Mouse (Mus musculus) frontal cortex, postnatal 36 days (tissue): ENCODE measurements at regions not wholly inside any gene's neighbourhood (a gene's known extent, or its start where the extent isn't known, plus 50 kb on each side); places are given as distances from the start of the nearest gene placed in this dataset.

Source experiments
- DNase-seq, 2 experiments: peaks; one replicate each; pipeline ENCODE4 v3.0.0; 2022; ENCODE audit warnings: low spot score in 2 of 2

DNA sequence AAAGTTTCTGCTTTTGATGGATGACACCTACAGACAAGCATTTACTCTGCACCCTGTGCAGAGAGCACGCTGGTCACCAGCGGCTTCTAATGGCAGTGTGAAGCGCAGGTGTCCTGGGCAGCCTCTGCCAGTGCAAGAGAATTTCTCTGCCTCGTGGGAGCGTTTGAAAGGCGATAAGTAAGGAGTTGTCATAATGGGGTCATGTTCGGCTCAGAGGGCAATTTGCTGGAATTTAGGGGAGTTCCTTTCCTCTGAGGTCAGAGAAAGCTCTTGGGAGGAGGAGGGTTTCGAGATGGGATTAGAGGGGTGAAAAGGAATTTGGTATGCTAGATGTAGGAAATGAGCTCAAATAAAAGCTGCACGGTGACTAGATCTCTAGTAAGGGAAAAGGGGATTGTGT, 144.5 kb downstream of the Ttc32 start:
- no peak for DNase-seq

DNA sequence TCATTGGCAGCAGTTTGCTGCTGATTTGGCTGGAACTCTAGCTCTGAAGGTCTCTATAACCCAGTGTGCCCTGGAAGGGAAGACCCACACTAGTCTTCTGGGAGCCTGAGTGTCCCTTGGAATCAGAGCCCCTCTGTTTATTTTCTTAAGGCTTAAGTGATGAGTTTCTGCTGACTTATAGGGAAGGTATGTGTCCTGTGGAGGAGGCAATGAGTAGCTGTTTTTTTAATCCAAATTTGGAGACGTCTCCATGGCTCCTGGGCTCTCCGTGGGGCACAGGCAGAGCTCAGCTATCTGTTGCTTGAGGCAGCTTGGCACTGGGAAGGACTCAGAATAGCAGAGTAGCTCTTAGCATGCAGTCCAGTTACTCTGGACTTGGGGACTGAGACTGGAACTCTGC, 146.4 kb downstream of the Ttc32 start:
- DNase-seq: no peak

DNA sequence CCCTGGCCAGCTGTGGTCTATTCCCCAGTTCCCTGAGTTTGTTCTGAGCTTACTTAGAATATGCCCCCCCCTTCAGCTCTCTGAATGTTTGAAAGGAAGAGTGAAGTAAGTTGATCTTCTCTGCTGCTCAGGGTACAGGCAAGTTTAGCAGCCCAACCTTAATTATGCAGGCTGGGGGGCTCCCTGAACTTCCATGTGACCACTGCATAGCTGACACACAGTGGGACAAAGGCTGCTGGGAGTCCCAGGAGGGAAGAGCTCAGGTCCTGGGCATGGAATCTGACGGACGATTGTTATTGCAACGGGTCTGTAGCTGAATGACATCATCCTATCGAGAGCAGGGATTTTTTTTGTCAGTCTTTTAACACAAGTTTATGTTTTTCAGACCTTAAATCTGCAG, 148.8 kb downstream of the Ttc32 start:
- no peak for DNase-seq

DNA sequence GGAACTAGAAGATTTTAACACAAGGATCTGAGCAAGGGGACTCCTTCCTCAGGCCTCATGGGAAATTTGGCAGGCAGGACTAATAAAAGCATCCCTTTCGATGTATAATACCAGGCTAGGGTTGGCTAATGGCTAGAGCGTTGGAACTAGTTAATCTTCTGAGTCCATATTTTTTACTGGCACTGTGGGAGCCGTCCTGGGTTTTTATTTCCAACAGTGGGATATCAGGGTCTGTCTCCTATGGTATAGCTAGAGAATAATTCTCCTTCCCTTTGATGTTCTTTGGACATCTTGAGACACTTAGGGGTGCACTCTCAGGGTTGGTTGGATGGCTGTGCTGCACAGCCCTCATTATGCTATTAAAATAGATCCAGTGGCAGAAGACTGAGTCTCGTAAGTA, 150.9 kb downstream of the Ttc32 start:
- no peak for DNase-seq

DNA sequence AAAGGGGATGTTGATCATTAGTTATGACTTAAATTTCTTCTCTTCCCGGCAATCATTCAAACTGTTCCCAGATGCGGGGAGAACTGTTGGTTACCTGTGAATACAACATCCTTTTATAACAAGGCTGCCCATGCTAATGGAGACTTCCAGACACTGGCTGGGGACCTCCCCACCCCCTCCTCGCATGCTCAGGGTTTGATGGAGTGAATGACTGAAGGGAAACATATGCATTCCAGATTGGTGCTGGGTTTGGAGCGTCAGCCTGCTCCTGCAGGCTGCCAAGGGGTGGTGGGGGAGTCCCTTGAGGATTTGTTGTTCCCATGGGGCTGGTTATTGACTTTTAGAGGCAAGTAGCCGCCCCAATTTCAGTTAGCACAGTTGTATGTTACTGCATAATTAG, 161.9 kb downstream of the Ttc32 start:
- no peak for DNase-seq

DNA sequence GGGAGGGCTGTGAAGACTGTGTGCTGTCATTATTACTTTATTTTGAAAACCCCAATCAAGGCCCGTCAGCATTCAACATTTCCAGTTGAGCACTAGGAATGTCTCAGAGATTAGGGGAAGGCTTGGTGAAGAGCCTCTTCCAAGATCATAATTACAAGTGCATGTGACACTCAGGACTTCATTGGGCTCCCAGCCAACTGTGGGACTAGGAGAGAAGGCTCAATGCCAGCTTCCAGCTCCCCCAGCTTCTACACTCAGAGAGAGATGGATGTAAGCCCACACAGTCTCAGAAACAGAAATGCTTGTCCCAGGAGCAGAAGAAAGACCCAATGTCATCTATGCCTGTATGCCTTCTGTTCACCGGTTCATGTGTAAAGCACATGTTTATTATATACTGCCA, 169.5 kb downstream of the Ttc32 start:
- no peak for DNase-seq

DNA sequence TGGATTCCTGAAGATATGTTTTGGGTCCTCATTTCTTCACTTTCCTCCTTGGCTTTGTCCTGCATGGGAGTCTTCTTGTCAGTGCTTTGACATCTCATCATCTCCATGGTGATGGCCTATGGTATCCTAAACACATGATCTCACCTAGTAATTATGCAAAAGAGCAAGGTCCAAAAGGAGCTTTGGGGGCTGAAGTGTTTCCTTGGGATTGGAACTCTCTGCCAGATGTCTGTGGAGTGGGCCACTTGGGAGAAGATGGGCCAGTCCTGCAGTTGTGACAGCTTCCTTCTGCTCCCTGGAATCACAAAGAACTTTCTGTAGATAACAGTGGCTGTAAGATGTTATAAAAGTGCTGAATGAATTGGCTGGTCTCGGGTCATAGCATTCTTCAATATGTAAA, 182.4 kb downstream of the Ttc32 start:
- no peak for DNase-seq

DNA sequence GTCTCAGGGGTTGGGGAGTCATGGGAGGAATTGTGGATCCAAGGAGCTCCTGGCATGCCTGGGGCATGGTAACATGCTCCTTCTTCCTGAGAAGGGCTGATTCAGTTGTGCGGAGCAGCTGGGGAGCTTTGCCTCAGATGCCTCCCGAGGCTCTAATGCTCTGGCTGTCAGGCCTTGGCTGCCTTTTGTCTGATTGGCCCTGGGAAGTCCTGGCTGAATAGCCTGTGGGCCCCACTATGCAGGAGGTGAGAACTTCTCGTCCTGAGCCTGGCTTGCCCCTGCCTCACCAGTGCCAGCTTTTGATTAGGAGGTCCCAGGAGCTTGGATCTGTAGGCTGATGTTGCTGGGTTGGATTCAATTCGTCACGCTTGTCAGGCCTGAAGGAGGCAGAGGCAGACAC, 195.2 kb downstream of the Ttc32 start:
- DNase-seq: no peak

DNA sequence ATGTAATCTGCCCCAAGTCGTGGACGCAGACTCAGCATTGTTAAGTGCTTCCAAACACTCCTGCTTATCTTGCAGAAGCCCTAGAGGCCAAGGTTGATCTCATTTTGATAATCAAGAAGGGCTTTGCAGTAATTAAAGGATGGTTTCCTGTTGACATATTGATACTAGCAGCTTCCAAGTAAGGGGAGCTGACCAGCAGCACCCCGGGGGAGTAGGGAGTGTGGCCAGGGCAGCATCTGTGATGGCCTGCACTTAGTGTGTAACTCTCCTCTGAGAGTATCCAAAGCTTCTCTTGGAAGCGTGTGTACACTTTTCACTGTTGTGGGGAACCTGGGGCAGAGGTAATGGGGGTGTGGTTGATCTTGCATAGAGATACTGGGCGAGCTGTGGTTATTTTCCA, 198.1 kb downstream of the Ttc32 start:
- DNase-seq: no peak

DNA sequence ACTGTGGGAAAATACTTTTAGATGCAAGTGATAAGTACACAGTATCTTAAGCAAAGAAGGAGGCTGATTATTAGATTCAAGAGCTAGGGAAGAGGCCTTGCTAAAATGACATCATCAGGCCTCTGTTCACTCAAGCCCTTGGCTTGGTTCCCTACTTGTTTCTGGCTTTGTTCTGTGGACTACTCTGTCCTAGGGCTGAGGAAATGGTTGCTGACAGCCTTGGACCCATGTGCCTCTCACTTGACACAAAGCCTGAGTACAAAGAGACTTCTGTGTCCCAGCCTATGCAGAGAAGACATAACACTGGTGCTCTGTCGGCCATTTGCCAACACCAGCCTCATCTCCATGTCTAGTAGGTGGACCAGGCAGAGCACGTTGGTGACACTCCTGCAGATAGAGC, 198.7 kb downstream of the Ttc32 start:
- DNase-seq: no peak

DNA sequence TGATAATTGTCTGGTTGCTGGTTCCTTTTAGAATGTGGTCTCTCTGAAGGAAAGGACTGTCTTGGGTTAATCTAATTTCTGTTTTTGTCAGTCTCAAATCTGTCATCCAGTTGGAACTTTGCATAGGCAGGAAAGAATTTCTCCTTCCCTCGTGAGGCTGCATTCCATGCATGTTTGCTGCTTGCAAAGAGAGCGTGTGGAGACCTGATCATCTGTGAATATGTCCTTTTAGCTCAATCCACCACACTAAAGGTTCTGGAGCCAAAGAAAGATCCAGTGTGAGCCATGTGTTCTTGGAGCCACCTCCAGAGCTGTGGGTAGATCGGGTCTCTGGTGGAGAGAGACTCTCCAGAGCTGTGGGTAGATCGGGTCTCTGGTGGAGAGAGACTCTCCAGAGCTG, 200.2 kb downstream of the Ttc32 start:
- no peak for DNase-seq

DNA sequence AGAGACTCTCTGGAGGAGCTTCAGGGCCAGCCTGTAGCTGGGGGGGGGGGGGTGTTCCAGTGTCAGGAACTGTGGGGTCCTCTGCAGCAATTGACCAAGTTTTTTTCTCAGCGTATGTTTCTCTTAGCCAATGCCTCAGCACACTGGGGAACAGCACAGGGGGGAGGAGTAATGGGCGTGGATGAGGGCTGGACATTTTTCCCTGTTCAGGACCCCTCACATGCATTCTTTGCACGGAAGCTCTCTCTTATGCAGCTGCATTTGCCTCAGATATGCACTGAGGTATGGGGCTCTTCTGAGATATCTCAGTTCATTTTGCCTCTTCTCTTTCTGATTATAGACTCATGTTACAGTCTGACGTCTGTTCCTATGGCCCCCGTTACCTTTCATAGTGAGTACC, 200.8 kb downstream of the Ttc32 start:
- DNase-seq: no peak

DNA sequence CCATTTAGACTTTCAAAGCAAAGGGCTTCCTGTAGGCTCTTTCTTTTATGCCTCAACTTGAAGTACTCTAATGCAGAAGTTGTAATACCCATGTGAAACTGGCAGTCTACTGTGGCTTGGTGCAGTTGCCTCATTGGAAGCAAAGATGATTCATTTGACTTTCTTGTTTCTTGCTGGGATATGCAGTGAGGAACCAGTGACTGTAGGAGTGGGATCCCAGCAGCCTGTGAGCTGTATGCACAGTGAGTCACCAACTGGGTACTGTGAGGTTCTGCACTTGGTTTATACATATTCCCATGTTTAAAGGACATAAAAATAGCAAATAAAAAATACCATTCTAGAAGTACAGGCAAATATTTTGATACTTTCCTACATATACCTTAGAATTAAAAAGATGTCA, 202.6 kb downstream of the Ttc32 start:
- peak in 1 of 2 experiments; percentile 15 for DNase-seq

DNA sequence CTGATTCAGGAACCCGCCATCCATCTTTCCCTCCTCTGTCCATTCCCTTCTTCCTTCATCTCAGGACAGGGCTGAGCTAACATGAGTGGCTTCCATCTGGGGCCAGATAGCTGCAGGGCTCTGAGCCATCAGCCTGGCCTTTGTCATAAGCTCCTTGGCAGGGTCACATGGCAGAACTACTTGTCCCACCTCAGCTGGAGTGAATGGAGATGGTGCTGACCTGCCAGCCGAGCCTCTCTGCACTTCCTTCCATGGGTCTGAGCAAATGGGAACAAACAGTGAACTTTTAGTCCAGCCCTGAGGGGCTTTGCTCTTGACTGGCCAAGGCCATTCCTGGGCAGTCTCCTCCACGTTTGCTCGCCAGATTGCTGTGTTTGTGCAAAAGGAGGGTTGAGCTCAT, 206.1 kb downstream of the Ttc32 start:
- no peak for DNase-seq

DNA sequence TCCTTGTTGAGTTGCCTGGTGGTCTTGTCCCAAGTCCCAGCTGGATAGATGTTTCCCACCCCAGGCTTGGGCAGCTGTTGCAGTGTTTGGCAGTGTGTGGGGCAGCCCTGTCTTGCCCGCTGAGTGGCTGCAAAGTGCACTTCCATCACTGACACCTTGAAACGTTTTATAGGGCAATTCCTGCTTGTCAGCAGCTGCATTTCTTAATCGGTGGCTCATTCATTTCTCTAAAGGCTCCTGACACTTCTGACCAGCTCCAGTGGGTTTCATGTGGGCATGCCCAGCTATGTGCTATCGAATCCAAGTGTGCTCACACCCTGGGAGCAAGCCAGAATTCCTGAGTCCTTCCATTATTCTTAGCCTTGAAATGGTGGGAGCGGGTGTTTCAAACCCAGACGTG, 207.7 kb downstream of the Ttc32 start:
- no peak for DNase-seq

DNA sequence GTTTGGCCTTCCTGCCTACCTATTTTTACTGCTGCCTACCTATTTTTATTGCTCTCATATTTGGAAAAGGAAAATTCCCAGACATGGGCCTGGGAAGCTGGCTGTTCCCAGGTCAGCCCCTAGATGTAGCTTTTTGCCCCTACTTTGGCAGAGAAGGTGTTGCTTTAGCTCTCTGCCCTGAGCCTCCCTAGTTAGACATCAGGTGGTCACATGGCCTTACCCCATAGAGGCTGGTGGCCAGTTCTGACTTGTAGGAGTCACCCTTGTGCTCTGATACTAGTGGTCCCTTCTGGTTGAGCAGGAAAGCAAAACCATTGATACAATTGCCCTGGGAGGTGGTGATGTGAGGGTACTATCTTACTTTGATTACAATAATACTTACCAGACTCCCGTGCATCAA, 208.2 kb downstream of the Ttc32 start:
- DNase-seq: no peak

DNA sequence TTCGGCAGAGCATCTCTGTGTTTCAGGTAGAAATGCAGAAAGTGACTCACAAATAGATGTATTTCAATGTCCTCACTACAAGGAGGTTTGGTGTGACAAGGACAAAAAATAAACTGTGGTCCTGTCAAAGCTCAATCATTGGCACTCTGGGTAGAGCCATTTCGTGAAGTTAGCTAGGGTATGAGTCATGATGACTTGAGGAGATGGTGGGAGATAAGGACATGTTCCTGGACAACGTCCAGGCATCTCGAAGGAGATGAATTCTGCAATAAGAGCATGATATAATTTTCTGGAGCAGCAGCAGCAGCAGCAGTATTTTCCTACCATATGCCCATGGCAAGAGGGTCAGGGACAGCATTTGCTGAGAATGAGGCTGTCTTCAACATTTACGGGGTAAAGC, 217.7 kb downstream of the Ttc32 start:
- peak in 1 of 2 experiments; percentile 17 for DNase-seq

DNA sequence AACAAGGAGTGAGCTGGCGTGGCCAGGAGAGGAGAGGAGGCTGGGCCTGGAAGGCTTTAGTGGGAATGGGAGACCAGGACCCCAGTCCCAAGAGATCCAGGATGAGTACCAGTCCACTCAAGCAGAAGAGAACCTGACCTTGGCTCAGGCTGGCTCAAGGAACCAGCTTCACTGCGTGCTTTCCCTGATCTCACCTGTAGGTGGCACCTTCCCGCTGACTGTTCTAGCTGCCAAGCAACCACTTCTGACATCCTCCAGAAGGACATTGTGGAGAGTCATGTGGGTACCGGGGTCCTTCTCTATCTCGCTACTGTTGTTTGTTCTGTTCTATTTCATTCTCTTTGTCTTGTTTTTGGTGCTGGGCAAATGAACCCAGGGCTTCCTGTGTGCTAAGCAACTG, 222.0 kb downstream of the Ttc32 start:
- DNase-seq: peak; percentile 49 to 71

DNA sequence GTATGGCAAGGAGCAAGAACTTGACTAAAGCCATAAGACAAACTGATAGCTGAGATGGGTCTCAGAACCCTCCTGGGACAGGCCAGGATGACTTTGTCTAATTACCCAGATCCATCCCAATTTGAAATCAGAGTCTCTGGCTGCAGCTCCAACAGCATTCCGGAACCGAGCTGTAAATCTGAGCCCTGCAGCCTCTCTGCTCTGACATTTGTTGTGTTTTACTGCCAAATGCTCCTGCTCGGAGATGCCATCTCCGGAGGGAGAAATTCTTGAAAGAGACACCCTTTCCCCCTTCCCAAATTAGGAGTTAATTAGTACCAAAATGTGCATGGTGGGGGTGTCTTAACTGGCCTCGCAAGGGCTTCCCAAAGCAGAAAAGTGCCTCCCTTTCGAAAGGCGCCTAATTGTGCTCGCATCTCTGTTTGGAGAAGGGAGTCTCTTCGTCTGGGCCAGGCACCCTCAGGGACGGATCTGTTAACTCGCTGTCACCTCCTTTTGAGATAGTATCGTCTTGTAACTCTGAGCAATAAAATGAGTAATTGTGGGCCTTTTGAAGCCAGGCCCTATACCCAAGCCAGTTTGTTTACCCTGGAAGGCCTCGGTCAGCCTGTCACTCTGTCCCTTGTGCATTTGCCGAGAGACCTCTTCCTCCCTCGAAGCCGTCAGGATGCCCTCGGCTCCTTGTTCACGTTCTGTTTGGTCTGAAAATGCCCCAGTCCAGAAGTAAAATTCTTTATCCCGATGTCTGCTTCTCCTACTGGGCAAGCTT, 223.7 kb downstream of the Ttc32 start:
- DNase-seq: no peak

DNA sequence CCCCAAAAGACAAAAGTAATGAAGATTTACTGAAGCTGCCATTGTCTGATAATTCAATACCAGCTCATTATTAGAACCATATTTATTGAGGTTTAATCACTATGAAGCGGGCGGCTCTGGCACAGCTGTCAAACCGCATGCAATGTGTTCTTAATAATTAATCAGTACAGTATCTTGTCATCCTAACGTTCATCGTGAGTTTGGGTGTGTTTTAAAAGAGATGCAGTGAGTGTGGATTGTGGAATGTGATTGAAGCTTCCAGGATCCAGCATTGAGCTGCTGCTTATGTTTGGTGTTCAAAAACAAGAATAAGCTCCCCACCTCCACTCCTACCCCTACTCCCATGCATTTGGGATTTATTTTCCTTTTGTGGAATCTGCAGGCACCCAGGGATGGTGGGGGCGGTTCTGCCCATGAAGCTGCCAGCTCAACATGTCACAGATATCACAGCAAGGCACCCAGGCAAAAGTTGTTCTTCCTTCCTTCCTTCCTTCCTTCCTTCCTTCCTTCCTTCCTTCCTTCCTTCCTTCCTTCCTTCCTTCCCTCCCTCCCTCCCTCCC, 224.6 kb downstream of the Ttc32 start:
- peak; percentile 28 to 41 for DNase-seq

DNA sequence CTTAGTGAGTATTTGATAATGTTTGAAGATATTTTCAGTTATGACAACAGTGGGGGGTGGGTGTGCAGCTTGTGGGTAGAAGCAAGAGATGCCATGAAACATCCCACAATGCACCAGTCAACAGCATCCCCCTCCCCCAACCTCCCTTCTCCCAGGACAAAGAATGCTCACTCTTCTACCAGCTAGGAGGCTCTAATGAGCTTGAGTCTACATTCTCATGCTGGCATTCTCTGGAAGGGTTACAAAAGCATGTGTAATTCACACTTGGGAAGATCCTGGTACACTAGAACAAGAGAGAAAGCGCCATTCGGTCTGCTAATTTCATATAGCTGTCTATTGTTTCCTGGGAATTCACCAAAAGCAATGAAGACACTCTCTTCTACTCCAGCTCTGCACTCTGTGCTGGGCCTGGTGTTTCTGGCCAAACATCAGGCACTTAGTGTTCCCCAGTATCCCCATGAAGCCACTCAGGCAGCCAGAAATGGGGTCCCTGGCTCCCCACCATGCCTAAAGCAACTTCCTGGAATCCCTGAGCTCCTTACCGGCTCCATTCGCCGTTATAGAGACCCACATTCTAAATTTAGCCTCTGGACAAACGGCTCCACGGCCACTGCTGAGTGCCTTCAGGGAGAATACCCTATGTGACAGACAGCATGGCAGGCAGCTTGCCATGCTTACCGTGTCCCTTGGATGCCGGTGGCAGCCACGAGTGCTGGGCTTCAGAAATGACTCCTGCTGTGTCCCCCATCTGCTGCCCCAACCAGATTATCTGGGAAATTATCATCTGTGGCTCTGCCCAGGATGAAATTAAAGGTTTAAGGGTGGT, 226.1 kb downstream of the Ttc32 start:
- no peak for DNase-seq

DNA sequence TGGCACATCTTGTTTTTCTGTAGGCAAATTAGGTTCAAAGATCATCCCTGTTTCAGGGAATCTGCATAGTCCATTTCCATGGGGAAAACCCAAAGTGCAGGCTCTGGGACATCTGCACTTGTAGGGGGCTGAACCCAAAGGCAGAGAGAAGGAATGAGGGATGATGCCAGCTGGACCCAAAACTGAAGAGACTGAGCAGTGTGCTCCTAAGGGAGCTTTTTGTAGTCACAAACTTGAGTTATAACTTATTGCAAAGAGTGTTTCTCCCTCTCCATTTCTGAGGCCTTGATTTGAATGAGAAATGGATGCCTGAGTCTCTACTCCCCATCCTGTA, 226.7 kb downstream of the Ttc32 start:
- DNase-seq: no peak

DNA sequence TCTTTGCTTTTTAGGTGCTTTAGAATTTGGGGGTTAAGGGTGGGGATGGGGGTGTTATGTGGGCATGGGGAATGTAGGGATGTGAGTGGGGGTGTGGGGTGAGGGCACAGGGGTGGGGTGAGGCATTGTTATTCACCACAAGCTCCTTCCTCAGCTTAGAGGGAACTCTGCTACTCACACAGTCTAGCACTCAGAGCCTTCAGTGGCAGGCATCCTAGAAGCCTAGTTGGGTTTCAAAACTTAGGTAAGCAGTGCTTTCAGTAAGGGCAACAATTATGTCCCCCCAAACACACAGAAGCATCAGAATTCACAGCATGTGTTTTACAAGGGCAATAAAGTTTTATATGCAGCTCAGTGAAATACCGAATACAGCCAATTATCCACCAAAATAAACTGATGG, 228.4 kb downstream of the Ttc32 start:
- DNase-seq: no peak
